Mouse (Mus musculus): ENCODE results near the gene Arhgap25.

GRCm38 (mm10) chr6:87541171-87541571 lies 8.1 kb upstream of the Arhgap25 start:
- TF ChIP-seq CTCF (IDR thresholded peaks at IDR 0.05; ENCODE audit: low read depth, low read length) (no peak), POLR2A (IDR thresholded peaks at IDR 0.05; ENCODE audit: extremely low read depth, insufficient read depth, low read length) (no peak)
